Mouse (Mus musculus) thymus, adult 2 months (tissue): ENCODE data around the gene Gtpbp2. TPM values are rescaled to one million over a fixed set of nuclear protein-coding genes. Genes with fewer than 3 reads are reported as not detected.
A peak's percentile ranks its signal among the peaks of the same experiment; 100 is the strongest.

Experiments used
- DNase-seq: peaks from one replicate; pipeline ENCODE4 v3.0.0; 2021
- H3K27ac ChIP-seq: fragments of 200-500 bp; 2 replicates; pipeline ENCODE4 v1.5.1; 2012; ENCODE audit warnings: low read length, control low read depth; ENCODE audit not compliant: control insufficient read depth, insufficient read depth
- H3K27me3 ChIP-seq: fragments of 200-500 bp; 2 replicates; pipeline ENCODE4 v1.6.1; 2012; ENCODE audit warnings: mild to moderate bottlenecking, low read length, moderate library complexity, mixed read lengths; ENCODE audit not compliant: control insufficient read depth, insufficient read depth
- H3K36me3 ChIP-seq: fragments of 200-500 bp; 2 replicates; pipeline ENCODE4 v1.6.1; 2012; ENCODE audit warnings: mild to moderate bottlenecking, low read length, moderate library complexity; ENCODE audit not compliant: control insufficient read depth, insufficient read depth
- H3K4me1 ChIP-seq: fragments of 200-500 bp; replicated peaks from 2 replicates; pipeline ENCODE4 v1.6.1; 2012; ENCODE audit warnings: low read length; ENCODE audit not compliant: control insufficient read depth, insufficient read depth
- H3K4me3 ChIP-seq: fragments of 200-500 bp; 2 replicates; pipeline ENCODE4 v1.5.1; 2012; ENCODE audit warnings: mild to moderate bottlenecking, low read length, control low read depth, moderate library complexity; ENCODE audit not compliant: control insufficient read depth, insufficient read depth
- CTCF ChIP-seq: fragments of 200-500 bp; IDR thresholded peaks from 2 replicates; pipeline ENCODE4 v1.5.1; 2012; ENCODE audit warnings: mild to moderate bottlenecking, control low read depth, low read length, moderate library complexity, borderline replicate concordance; ENCODE audit not compliant: control insufficient read depth, poor library complexity, insufficient read depth; ENCODE audit errors: extremely low read depth
- POLR2A ChIP-seq: fragments of 200-500 bp; IDR thresholded peaks from 2 replicates; pipeline ENCODE4 v1.6.1; 2012; ENCODE audit warnings: mild to moderate bottlenecking, low read length, control low read depth, moderate library complexity; ENCODE audit not compliant: control insufficient read depth, poor library complexity, insufficient read depth; ENCODE audit errors: extremely low read depth
- WGBS: fragments of 180-500 bp; shearing (Covaris S2); methylation state at CpG from one replicate; pipeline ENCODE4 v1.1.7; 2018; 5-methylcytosine and 5-hydroxymethylcytosine counted together
- polyA plus RNA-seq: library from polyadenylated mRNA; depleted of rRNA; stranded (reverse); fragments of >200 nt; gene quantifications from 2 replicates; pipeline ENCODE4 v1.2.3, GENCODE M21; 2012; rRNA removed

Gtpbp2 gene
- polyA plus RNA-seq, result 280 and 339 TPM in 2 replicates

DNA sequence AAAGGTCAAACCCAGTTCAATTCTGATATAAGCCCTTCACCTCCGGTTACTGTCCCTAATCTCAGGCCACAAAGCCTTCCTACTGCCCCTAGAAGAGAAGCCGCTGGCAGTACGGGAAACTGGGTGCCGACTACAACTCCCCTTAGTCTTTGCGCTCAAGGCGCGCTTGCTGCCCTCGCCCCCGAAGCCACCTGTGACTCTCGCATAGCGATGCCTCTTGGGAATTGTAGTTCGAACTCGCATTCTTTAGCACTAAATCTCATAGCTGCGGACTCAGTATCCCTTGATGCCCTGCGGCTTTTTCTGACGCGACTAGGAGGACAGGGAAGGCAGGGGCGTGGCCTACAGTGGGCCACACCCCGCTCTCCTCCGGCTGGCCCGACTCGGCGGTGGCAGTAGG lies at the start of gene Gtpbp2:
TSS of gene Gtpbp2 (plus strand) at position 347 of the 400 bp plus-strand sequence.
- TF ChIP-seq CTCF (no peak), POLR2A (peak; percentile 61; the same call in 1 of the 2 replicates)
- Histone ChIP-seq H3K4me3 (peak within 1 kb of the TSS; percentile 66), H3K27ac (peak within 1 kb of the TSS; percentile 89), H3K4me1 (peaks cover 28% of the 10 kb centered on the region), H3K27me3 (no peaks in the 10 kb centered on the region), H3K36me3 (peaks cover 9% of the 10 kb centered on the region; the same call in 1 of the 2 replicates)
- WGBS, result 0% methylated on average over 23 of the region's 23 CpGs
- DNase-seq, result peak; percentile 97

DNA sequence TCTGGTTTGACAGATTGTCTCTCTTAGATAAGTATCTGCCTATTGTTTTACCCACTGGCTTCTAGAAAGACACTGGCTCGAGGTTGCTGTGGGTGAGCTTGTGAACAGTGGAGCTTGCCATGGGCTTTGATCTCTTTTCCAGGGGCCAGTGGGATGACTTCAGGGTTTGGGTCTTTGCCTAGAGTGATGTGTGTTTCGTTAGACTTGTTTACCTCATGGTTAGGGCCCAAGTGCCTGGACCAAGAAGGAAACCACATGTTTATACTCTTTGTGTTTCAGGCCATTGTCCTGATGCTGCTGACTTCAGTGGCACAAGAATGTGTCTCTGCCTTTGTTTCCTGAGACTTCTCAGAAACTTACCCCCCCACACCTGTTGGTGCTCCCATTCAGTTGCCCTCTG lies 45.3 kb upstream of the Gtpbp2 start:
- H3K4me3 ChIP-seq, result no peak overlapping the region
- no peak for DNase-seq
- H3K27ac ChIP-seq, result no peak overlapping the region
- no peaks in the 10 kb centered on the region for H3K4me1 ChIP-seq
- TF ChIP-seq POLR2A (no peak), CTCF (no peak)
- H3K27me3 ChIP-seq, result no peaks in the 10 kb centered on the region
- WGBS, result 72% methylated on average over 2 of the region's 2 CpGs
- peaks cover 16% of the 10 kb centered on the region for H3K36me3 ChIP-seq

DNA sequence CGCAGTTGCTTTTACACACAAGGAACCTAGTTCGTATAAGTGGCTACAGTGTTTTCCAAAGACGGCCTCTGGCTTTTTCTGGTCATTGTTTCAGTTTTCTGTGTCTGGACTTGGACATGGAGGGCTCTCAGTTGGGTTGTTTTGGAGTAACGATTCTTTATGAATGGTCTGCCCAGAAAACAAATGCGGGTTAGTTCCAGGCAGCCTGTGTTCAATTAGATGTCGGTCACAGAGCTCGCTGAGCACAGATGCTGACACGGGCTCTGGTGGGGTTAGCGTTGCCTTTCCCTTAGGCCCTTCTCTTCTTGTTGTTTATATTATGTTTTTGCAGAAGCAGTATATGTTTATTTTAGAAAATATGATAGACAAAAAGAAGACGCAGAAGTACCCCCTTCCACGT lies 44.7 kb upstream of the Gtpbp2 start:
- Histone ChIP-seq H3K4me3 (no peak overlapping the region), H3K27ac (no peak overlapping the region), H3K4me1 (no peaks in the 10 kb centered on the region), H3K36me3 (peaks cover 16% of the 10 kb centered on the region), H3K27me3 (no peaks in the 10 kb centered on the region)
- no peak for DNase-seq
- WGBS, result 94% methylated on average over 11 of the region's 11 CpGs
- TF ChIP-seq POLR2A (no peak), CTCF (no peak)

DNA sequence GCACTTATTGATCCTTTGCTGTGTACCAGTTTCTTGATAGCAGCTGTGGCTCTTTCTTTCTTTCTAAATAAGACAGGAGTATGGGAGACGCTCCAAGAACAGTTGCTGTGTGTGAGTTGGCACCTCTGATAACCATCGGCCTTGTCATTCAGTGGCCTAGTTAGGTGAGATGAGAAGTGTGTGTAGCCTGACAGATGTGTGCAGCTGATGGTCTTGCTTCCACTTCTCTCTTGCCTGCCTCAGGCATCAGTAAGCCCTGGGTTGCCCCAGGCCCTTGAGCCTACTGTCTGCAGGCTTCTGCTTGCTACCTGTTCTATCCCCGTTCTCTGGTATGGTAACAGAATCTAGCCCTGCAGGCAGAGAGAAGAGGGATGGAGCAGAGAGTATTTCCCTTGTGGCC lies 44.0 kb upstream of the Gtpbp2 start:
- Histone ChIP-seq H3K27me3 (no peaks in the 10 kb centered on the region), H3K27ac (no peak overlapping the region), H3K4me3 (no peak overlapping the region), H3K4me1 (no peaks in the 10 kb centered on the region), H3K36me3 (peaks cover 16% of the 10 kb centered on the region)
- TF ChIP-seq CTCF, result no peak
- TF ChIP-seq POLR2A, result no peak
- no peak for DNase-seq
- WGBS, result 98% methylated on average over 3 of the region's 3 CpGs

DNA sequence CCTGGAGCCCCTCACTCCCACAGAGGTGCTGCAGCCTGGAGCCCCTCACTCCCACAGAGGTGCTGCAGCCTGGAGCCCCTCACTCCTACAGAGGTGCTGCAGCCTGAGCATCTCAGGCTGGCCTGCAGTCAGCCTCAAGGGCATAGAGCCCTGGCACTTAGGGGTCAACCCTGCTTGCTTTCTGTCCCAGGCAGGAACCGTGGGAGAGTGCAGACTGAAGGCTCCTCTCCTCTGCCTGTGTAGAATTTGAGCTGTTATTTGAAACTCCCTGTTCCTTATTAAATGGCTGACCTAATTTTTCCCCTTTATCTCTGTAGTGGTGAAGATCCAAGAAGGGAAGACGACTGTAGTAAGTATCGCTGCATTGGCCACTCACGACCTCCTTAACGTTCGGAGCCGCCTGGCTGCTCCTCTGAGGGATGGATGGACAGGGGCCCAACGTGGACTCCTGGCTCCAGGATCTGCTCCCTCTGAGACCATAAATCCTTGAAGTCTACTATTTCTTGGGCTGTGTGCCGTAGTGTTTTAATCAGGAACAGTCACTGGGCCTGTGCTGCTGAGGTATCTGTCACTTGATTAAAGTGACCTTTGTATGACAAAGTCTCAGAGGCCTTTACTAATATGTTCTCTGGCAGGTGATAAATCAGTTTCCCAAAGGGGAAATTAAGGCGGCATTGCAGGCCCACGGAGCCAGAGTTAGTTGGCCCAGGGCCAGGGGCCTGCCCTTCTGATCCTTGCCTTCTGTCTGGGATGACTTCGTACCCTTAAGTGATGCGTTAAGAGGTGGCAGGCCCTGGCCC lies 43.0 kb upstream of the Gtpbp2 start:
- H3K4me1 ChIP-seq, result no peaks in the 10 kb centered on the region
- DNase-seq, result no peak

DNA sequence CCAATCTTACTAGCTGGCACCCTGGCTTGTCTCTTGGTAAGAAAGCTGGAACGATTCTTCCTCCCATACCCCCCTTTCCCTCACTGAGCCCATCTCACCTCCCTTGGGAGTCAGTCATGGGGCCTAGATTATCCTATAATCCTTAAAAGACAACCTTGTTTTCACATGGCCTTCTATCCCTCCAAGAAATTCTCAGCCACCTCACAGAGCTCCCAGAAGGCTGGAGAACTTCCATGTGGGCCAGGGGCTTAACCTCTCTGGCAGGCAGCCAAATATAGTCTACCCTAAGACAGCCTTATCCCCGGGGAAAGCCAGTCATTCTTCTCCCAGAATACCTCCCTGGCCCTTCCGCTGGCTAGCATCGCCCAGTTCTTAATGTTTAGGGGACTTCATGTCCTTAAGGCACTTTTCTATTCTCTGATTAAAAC lies 42.4 kb upstream of the Gtpbp2 start:
- no peak for DNase-seq
- H3K27ac ChIP-seq, result no peak overlapping the region
- 95% methylated on average over 4 of the region's 4 CpGs for WGBS
- TF ChIP-seq POLR2A, result no peak
- TF ChIP-seq CTCF, result no peak
- H3K4me3 ChIP-seq, result no peak overlapping the region
- no peaks in the 10 kb centered on the region for H3K4me1 ChIP-seq
- H3K36me3 ChIP-seq, result peaks cover 27% of the 10 kb centered on the region
- no peaks in the 10 kb centered on the region for H3K27me3 ChIP-seq

More for the DNA sequence above, 43.0 kb upstream of the Gtpbp2 start:
- WGBS, result 93% methylated on average over 13 of the region's 13 CpGs
- TF ChIP-seq CTCF, result no peak
- no peak for TF ChIP-seq POLR2A
- Histone ChIP-seq H3K27ac (no peak overlapping the region), H3K4me3 (no peak overlapping the region), H3K36me3 (peaks cover 21% of the 10 kb centered on the region), H3K27me3 (no peaks in the 10 kb centered on the region)
